Mouse (Mus musculus) myocyte (in vitro differentiated cells): ENCODE measurements around the gene Hsd17b13. TPM values are rescaled to one million over a fixed set of nuclear protein-coding genes. Genes with fewer than 3 reads are reported as not detected.

Source experiments
- H3K27me3 ChIP-seq: one replicate; pipeline ENCODE4 v1.6.1; 2011; ENCODE audit not compliant: control insufficient read depth, insufficient read depth, insufficient read length
- H3K36me3 ChIP-seq: one replicate; pipeline ENCODE4 v1.6.1; 2011; ENCODE audit not compliant: control insufficient read depth, insufficient read depth
- H3K4me2 ChIP-seq: one replicate; pipeline ENCODE4 v1.6.1; 2011; ENCODE audit warnings: low read depth, control low read depth
- H3K4me3 ChIP-seq: one replicate; pipeline ENCODE4 v1.5.1; 2011; ENCODE audit warnings: mild to moderate bottlenecking, control low read depth, moderate library complexity
- H3K79me2 ChIP-seq: one replicate; pipeline ENCODE4 v1.6.1; 2011; ENCODE audit not compliant: control insufficient read depth, insufficient read depth
- H3ac ChIP-seq: one replicate; pipeline ENCODE4 v1.6.1; 2011; ENCODE audit not compliant: control insufficient read depth, insufficient read length
- CEBPB ChIP-seq: IDR thresholded peaks from 2 replicates; pipeline ENCODE4 v1.6.1; 2011; ENCODE audit warnings: mild to moderate bottlenecking, moderate library complexity; ENCODE audit not compliant: poor library complexity, insufficient read depth, severe bottlenecking
- E2F4 ChIP-seq: IDR thresholded peaks from one replicate; pipeline ENCODE4 v1.6.1; 2011; ENCODE audit warnings: mild to moderate bottlenecking, control low read depth, moderate library complexity; ENCODE audit not compliant: insufficient read depth
- MAX ChIP-seq: IDR thresholded peaks from one replicate; pipeline ENCODE4 v1.6.1; 2011; ENCODE audit warnings: low read depth, mild to moderate bottlenecking, control low read depth
- MYOD1 ChIP-seq, 3 experiments: IDR thresholded peaks; one replicate each; pipeline ENCODE4 v1.6.1; 2011; ENCODE audit warnings: control low read depth in 2 of 3, low read depth in 2 of 3, mild to moderate bottlenecking in 2 of 3, moderate library complexity in 1 of 3; ENCODE audit not compliant: insufficient read length in 2 of 3, control insufficient read depth in 1 of 3
- MYOG ChIP-seq, 3 experiments: IDR thresholded peaks; one replicate each; pipeline ENCODE4 v1.6.1; 2011; ENCODE audit warnings: control low read depth in 2 of 3, low read depth in 2 of 3, mild to moderate bottlenecking in 2 of 3; ENCODE audit not compliant: insufficient read length in 2 of 3, control insufficient read depth in 1 of 3, insufficient read depth in 1 of 3
- POLR2A ChIP-seq: IDR thresholded peaks from one replicate; pipeline ENCODE4 v1.6.1; 2011; ENCODE audit warnings: low read depth, mild to moderate bottlenecking, control low read depth, moderate library complexity; ENCODE audit not compliant: insufficient read length
- POLR2AphosphoS2 ChIP-seq: IDR thresholded peaks from one replicate; pipeline ENCODE4 v1.6.1; 2011; ENCODE audit warnings: low read depth, control low read depth; ENCODE audit not compliant: insufficient read length
- REST ChIP-seq: IDR thresholded peaks from one replicate; pipeline ENCODE4 v1.6.1; 2011; ENCODE audit warnings: mild to moderate bottlenecking, control low read depth, moderate library complexity; ENCODE audit not compliant: insufficient read depth, insufficient read length
- SRF ChIP-seq: IDR thresholded peaks from one replicate; pipeline ENCODE4 v1.6.1; 2011; ENCODE audit warnings: low read depth; ENCODE audit not compliant: control insufficient read depth, insufficient read length
- TCF12 ChIP-seq: IDR thresholded peaks from one replicate; pipeline ENCODE4 v1.6.1; 2011; ENCODE audit warnings: mild to moderate bottlenecking, control low read depth; ENCODE audit not compliant: poor library complexity, insufficient read depth, severe bottlenecking
- TCF3 ChIP-seq: IDR thresholded peaks from one replicate; pipeline ENCODE4 v1.6.1; 2011; ENCODE audit warnings: low read depth, control low read depth; ENCODE audit not compliant: insufficient read length
- USF1 ChIP-seq: IDR thresholded peaks from one replicate; pipeline ENCODE4 v1.6.1; 2011; ENCODE audit warnings: low read depth, mild to moderate bottlenecking, control low read depth, moderate library complexity
- polyA plus RNA-seq: library from polyadenylated mRNA; unstranded; fragments of >200 nt; fragmentation: generic; extraction: Trizol; gene quantifications from one replicate; pipeline ENCODE4 v1.2.1, GENCODE M21; 2012; ENCODE audit warnings: missing spikeins

The Hsd17b13 gene
- polyA plus RNA-seq, 1 experiment: 0.53 TPM

GRCm38 (mm10) chr5:103972379-103972778 lies 4.8 kb downstream of the Hsd17b13 start:
- H3K4me3 ChIP-seq: no peak overlapping the region
- no peaks in the 10 kb centered on the region for H3K79me2 ChIP-seq
- no peak overlapping the region for H3K4me2 ChIP-seq
- peaks cover 7% of the 10 kb centered on the region for H3K27me3 ChIP-seq
- no peak for TF ChIP-seq USF1
- no peak for TF ChIP-seq SRF
- no peak for TF ChIP-seq CEBPB
- TF ChIP-seq REST: no peak
- no peak for TF ChIP-seq MAX
- no peak for TF ChIP-seq POLR2A
- TF ChIP-seq POLR2AphosphoS2: no peak
- TF ChIP-seq TCF12: no peak
- H3ac ChIP-seq: no peak overlapping the region
- no peaks in the 10 kb centered on the region for H3K36me3 ChIP-seq

- H3K27me3 ChIP-seq: peaks cover 14% of the 10 kb centered on the region
- no peaks in the 10 kb centered on the region for H3K79me2 ChIP-seq
- no peak overlapping the region for H3K4me3 ChIP-seq
- no peak overlapping the region for H3K4me2 ChIP-seq
- no peaks in the 10 kb centered on the region for H3K36me3 ChIP-seq
- TF ChIP-seq E2F4: no peak
- TF ChIP-seq CEBPB: no peak
- TF ChIP-seq USF1: no peak
- TF ChIP-seq REST: no peak
- TF ChIP-seq TCF12: no peak
- TF ChIP-seq TCF3: no peak
- TF ChIP-seq MAX: no peak
- no peak for TF ChIP-seq MYOD1 (IDR thresholded peaks at IDR 0.05; ENCODE audit: control insufficient read depth in 1 of 3, insufficient read length in 2 of 3, low read depth in 2 of 3)
- no peak for TF ChIP-seq POLR2AphosphoS2
- no peak for TF ChIP-seq MYOG (IDR thresholded peaks at IDR 0.05; ENCODE audit: control insufficient read depth in 1 of 3, insufficient read depth in 1 of 3, insufficient read length in 2 of 3, low read depth in 2 of 3)
- no peak for TF ChIP-seq SRF
- H3ac ChIP-seq: no peak overlapping the region
Observed at GRCm38 (mm10) chr5:103971051-103971450, 6.2 kb downstream of the Hsd17b13 start.

GRCm38 (mm10) chr5:103962935-103963429 lies 14.2 kb downstream of the Hsd17b13 start:
- Histone ChIP-seq H3K27me3 (peaks cover 8% of the 10 kb centered on the region), H3K4me2 (no peak overlapping the region), H3ac (no peak overlapping the region), H3K4me3 (no peak overlapping the region), H3K36me3 (no peaks in the 10 kb centered on the region), H3K79me2 (no peaks in the 10 kb centered on the region)
- no peak for TF ChIP-seq MAX
- TF ChIP-seq TCF3: no peak
- no peak for TF ChIP-seq CEBPB
- TF ChIP-seq USF1: no peak
- TF ChIP-seq REST: no peak
- no peak for TF ChIP-seq E2F4
- TF ChIP-seq MYOG (IDR thresholded peaks at IDR 0.05; ENCODE audit: control insufficient read depth in 1 of 3, insufficient read depth in 1 of 3, insufficient read length in 2 of 3, low read depth in 2 of 3): no peak
- TF ChIP-seq MYOD1 (IDR thresholded peaks at IDR 0.05; ENCODE audit: control insufficient read depth in 1 of 3, insufficient read length in 2 of 3, low read depth in 2 of 3): no peak
- TF ChIP-seq POLR2AphosphoS2: no peak
- no peak for TF ChIP-seq SRF
- TF ChIP-seq TCF12: no peak
- TF ChIP-seq POLR2A: no peak

- Histone ChIP-seq H3K79me2 (no peaks in the 10 kb centered on the region), H3ac (no peak overlapping the region), H3K27me3 (no peaks in the 10 kb centered on the region), H3K4me2 (peak overlapping the region; percentile 58), H3K4me3 (no peak overlapping the region), H3K36me3 (no peaks in the 10 kb centered on the region)
- TF ChIP-seq POLR2A (no peak), E2F4 (no peak), REST (no peak), TCF12 (no peak), MYOD1 (IDR thresholded peaks at IDR 0.05; ENCODE audit: control insufficient read depth in 1 of 3, insufficient read length in 2 of 3, low read depth in 2 of 3) (peak in 2 of 3 experiments; percentile 17 to 73), MYOG (IDR thresholded peaks at IDR 0.05; ENCODE audit: control insufficient read depth in 1 of 3, insufficient read depth in 1 of 3, insufficient read length in 2 of 3, low read depth in 2 of 3) (peak in 1 of 3 experiments; percentile 60), TCF3 (no peak), USF1 (no peak), POLR2AphosphoS2 (no peak), SRF (no peak), CEBPB (peak; percentile 53; the same call in 1 of the 2 replicates), MAX (no peak)
Observed at GRCm38 (mm10) chr5:103954638-103955037, 22.6 kb downstream of the Hsd17b13 start.
